ENCODE assay signal across 8 mouse cellular contexts in the genomic region with DNA sequence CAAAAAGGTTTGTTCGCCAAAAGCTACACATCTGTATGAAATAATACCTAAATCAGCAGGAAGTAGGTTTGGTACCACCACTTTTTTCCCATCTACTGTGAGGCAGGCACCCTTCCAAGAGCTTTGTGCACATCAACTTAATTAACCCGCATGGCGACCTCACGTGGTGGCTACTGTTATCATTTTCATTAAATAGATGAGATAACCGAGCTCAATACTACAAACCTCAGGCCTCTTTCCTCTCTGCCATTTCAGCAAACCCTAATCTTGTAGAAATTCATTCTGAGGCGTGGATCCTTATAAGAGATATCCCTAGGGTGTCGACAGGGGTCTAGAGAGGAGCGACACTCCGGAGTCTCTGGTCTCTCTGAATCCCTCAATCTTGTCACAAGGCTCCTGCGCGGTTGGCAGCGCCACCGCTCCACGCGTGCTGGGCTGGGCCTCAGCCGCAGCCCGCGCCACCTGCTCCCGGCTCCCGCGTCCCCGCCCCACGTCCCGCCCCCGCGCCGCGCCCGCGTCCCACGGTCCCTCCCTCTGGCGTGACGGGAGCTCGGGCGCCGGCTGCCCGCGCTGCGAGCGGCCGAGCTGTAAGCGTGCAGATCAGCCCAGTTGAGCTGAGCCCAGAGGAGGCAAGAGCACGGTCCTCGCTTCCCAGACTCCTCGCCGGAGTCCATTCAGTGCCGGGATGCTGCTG. TPM values are rescaled to one million over a fixed set of nuclear protein-coding genes. Genes with fewer than 3 reads are reported as not detected.
A peak's percentile ranks its signal among the peaks of the same experiment; 100 is the strongest.
DNase-seq lines count a peak whose midpoint lies in the region; TF ChIP-seq lines count a peak whose summit lies in the region.

Gene 9330182L06Rik, plus strand, starts transcription at position 533 of the 694 bp plus-strand sequence.

- H3K27ac ChIP-seq in forebrain, embryonic 10.5 days: peak within 1 kb of the TSS; percentile 89
- H3K27ac ChIP-seq in hindbrain, embryonic 10.5 days: peak within 1 kb of the TSS; percentile 92
- peak within 1 kb of the TSS; percentile 82 for H3K27ac ChIP-seq in olfactory bulb, adult 2 months (ENCODE audit: insufficient read depth, low read depth, low read length)

- H3K27me3 ChIP-seq in forebrain, embryonic 10.5 days (ENCODE audit: poor library complexity, severe bottlenecking): peaks cover 37% of the 10 kb centered on the region
- H3K27me3 ChIP-seq in hindbrain, embryonic 10.5 days (ENCODE audit: insufficient read depth, poor library complexity, severe bottlenecking): peaks cover 4% of the 10 kb centered on the region; the same call in 1 of the 2 replicates

- peak; percentile 43 for DNase-seq in ES-CJ7 (ENCODE audit: low read depth, low spot score)
- DNase-seq in brain, adult 2 months (ENCODE audit: low read depth, low spot score): peak; percentile 95
- peak; percentile 67 for DNase-seq in forebrain, embryonic 10.5 days (ENCODE audit: extremely low spot score, low spot score)
- DNase-seq in hindbrain, embryonic 10.5 days (ENCODE audit: low spot score): peak; percentile 74
- DNase-seq in layer of hippocampus, adult 9-10 months (ENCODE audit: low spot score): peak; percentile 49
- DNase-seq in lung, adult 18-20 months: peak; percentile 53 to 62
- peak; percentile 6 for DNase-seq in urinary bladder, postnatal 14 days (ENCODE audit: low spot score)

- peaks cover 17% of the 10 kb centered on the region for H3K4me1 ChIP-seq in forebrain, embryonic 10.5 days
- peaks cover 15% of the 10 kb centered on the region; the same call in 1 of the 2 replicates for H3K4me1 ChIP-seq in hindbrain, embryonic 10.5 days (replicated peaks)
- peaks cover 2% of the 10 kb centered on the region; the same call in 1 of the 2 replicates for H3K4me1 ChIP-seq in olfactory bulb, adult 2 months (ENCODE audit: control insufficient read depth, insufficient read depth, low read length)

- no peaks in the 10 kb centered on the region for H3K36me3 ChIP-seq in forebrain, embryonic 10.5 days (replicated peaks)
- H3K36me3 ChIP-seq in hindbrain, embryonic 10.5 days: no peaks in the 10 kb centered on the region

- TF ChIP-seq POLR2A in olfactory bulb, adult 2 months (IDR thresholded peaks at IDR 0.05; ENCODE audit: insufficient read depth, low read depth, low read length): peak; percentile 72

- H3K9me3 ChIP-seq in forebrain, embryonic 10.5 days: no peaks in the 10 kb centered on the region
- no peaks in the 10 kb centered on the region for H3K9me3 ChIP-seq in hindbrain, embryonic 10.5 days

- peak within 1 kb of the TSS; percentile 77 for H3K4me3 ChIP-seq in forebrain, embryonic 10.5 days
- H3K4me3 ChIP-seq in hindbrain, embryonic 10.5 days: peak within 1 kb of the TSS; percentile 75
- H3K4me3 ChIP-seq in olfactory bulb, adult 2 months (ENCODE audit: insufficient read depth, low read depth, low read length): peak within 1 kb of the TSS; percentile 83

- TF ChIP-seq CTCF in olfactory bulb, adult 2 months (IDR thresholded peaks at IDR 0.05; ENCODE audit: insufficient read depth, low read depth, low read length): no peak

- WGBS in forebrain, embryonic 10.5 days: under 1% methylated on average over 37 of the region's 47 CpGs
- WGBS in hindbrain, embryonic 10.5 days: under 1% methylated on average over 47 of the region's 47 CpGs
- WGBS in olfactory bulb, adult 2 months: under 1% methylated on average over 47 of the region's 47 CpGs

RNA-seq across cellular contexts. Expression of gene 9330182L06Rik, which starts in this region (rescaled TPM):
- 2.1 and 2.5 TPM in 2 replicates for polyA plus RNA-seq in forebrain, embryonic 10.5 days (2016; fragmentation: Nextera tagmentation; extraction: Ambion mirVana)
- 3.4 and 5.3 TPM in 2 replicates for polyA plus RNA-seq in hindbrain, embryonic 10.5 days (2016; fragmentation: Nextera tagmentation; extraction: Ambion mirVana)
- not detected in 2 replicates for polyA plus RNA-seq in olfactory bulb, adult 2 months (2012; ENCODE audit: insufficient read depth, insufficient read length, low replicate concordance, missing spikeins)

Comparison
In these comparisons a context has a peak if more than half of its experiments do, and no peak if none do; other contexts are left out.
1. Peak in every context shown above with its lines: DNase-seq, H3K4me3 ChIP-seq and H3K27ac ChIP-seq.
2. DNase-seq: peak in every context shown above with its lines; median percentile 95 in brain, adult 2 months; 74 in hindbrain, embryonic 10.5 days; 67 in forebrain, embryonic 10.5 days; 58 in lung, adult 18-20 months; 49 in layer of hippocampus, adult 9-10 months; 43 in ES-CJ7; 6 in urinary bladder, postnatal 14 days.